Mouse (Mus musculus) testis, adult 10 weeks (tissue): Measurements from ENCODE around the gene Olfr1381. TPM values are rescaled to one million over a fixed set of nuclear protein-coding genes. Genes with fewer than 3 reads are reported as not detected.

ENCODE experiments used
- polyA plus RNA-seq: library from polyadenylated mRNA; stranded (reverse); fragments of 350-450 nt; fragmentation: Illumina TruSeq; extraction: RNeasy Lipid Tissue Mini Kit (QIAGEN cat#74804); gene quantifications from one replicate; pipeline ENCODE4 v1.2.3, GENCODE M21; 2014; ENCODE audit warnings: low read depth, low replicate concordance

The Olfr1381 gene
- not detected for polyA plus RNA-seq

GRCm38 (mm10) chr11:49543149-49543548, at the start of gene Olfr1381:
Gene Olfr1381 (plus strand): TSS chr11:49543449.

GRCm38 (mm10) chr11:49519348-49519747, 23.9 kb upstream of the Olfr1381 start, which contains the start of gene Olfr1383:
Gene Olfr1383 (plus strand): TSS chr11:49519648.

GRCm38 (mm10) chr11:49527947-49528346, 15.3 kb upstream of the Olfr1381 start, which contains the start of gene Olfr1382:
Gene Olfr1382 (plus strand): TSS chr11:49528247.

GRCm38 (mm10) chr11:49556578-49556977, 13.3 kb downstream of the Olfr1381 start, which contains the start of gene Olfr1380:
Gene Olfr1380 (plus strand): TSS chr11:49556878.

Other genes with a start within 250 kb of the Olfr1381 start
- not detected for gene Olfr10, start 238.7 kb upstream of the Olfr1381 start, polyA plus RNA-seq
- gene Olfr1391, start 220.7 kb upstream of the Olfr1381 start, polyA plus RNA-seq, result not detected
- not detected for gene Olfr1390, start 208.3 kb upstream of the Olfr1381 start, polyA plus RNA-seq
- 0.50 TPM for gene Olfr1389, start 120.4 kb upstream of the Olfr1381 start, polyA plus RNA-seq
- 0.14 TPM for gene Olfr1388, start 106.8 kb upstream of the Olfr1381 start, polyA plus RNA-seq
- not detected for gene Olfr1387, start 88.1 kb upstream of the Olfr1381 start, polyA plus RNA-seq
- gene Olfr1386, start 78.4 kb upstream of the Olfr1381 start, polyA plus RNA-seq, result not detected
- gene Olfr1385, start 54.4 kb upstream of the Olfr1381 start, polyA plus RNA-seq, result not detected
- not detected for gene Olfr1384, start 36.7 kb upstream of the Olfr1381 start, polyA plus RNA-seq
- not detected for gene Olfr1383, start 23.8 kb upstream of the Olfr1381 start, polyA plus RNA-seq
- not detected for gene Olfr1382, start 15.2 kb upstream of the Olfr1381 start, polyA plus RNA-seq
- not detected for gene Olfr1380, start 13.4 kb downstream of the Olfr1381 start, polyA plus RNA-seq
- gene Flt4, start 65.8 kb downstream of the Olfr1381 start, polyA plus RNA-seq, result 0.35 TPM
- gene Scgb3a1, start 120.2 kb downstream of the Olfr1381 start, polyA plus RNA-seq, result not detected
- 122 TPM for gene Cnot6, start 169.3 kb downstream of the Olfr1381 start, polyA plus RNA-seq